Mouse (Mus musculus): ENCODE data around the gene Galnt4.

DNA sequence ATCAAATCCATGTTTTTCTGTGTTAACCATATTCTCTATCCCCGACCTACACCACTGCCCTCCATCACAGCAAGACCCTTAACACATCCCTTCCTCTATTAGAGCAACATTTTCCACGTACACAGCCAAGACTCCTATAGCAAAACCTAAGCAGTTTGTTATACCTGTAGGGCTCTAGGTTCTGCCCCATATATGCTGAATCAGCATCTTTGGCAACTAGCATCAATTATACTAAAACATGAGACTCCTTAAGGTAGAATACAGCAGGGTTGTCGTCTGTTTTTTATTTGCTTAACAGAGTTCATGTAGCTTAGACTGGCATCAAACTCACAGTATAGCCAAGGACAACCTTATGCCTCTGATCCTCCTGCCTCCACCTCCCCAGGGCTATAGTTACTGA lies 2.4 kb upstream of the Galnt4 start:
- TF ChIP-seq CTCF (IDR thresholded peaks at IDR 0.05; ENCODE audit: low read depth, low read length) = no peak
- no peak for TF ChIP-seq POLR2A (IDR thresholded peaks at IDR 0.05; ENCODE audit: borderline replicate concordance, low read depth, low read length)
